Mouse (Mus musculus) c-Kit-positive CD71-negative TER-119-negative erythroid progenitor cells, embryonic 14.5 days (primary cell): ENCODE measurements around the gene Cox19.

ENCODE experiments used
- DNase-seq: peaks from one replicate; pipeline ENCODE4 v3.0.0-alpha.2; 2013; ENCODE audit warnings: low read depth

Gene Cox19

DNA sequence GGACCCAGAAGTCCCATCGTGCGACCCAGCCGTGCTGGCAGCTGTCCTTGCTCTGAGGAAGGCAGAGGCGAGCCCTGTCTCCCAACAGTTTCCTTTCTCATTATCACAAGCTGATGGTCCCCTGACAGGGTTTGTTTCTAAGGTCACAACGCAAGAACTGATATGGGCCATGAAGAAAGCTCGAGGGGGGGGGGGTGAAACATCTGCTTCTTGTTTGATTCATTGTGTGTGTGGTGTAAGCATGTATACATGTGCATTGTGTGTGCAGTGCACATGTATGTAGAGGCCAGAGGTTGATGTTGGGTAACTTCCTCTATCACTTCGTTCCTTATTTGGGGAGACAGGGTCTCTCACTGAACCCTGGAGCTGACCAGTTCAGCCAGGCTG is 23.6 kb downstream of the Cox19 start:
- no peak for DNase-seq

DNA sequence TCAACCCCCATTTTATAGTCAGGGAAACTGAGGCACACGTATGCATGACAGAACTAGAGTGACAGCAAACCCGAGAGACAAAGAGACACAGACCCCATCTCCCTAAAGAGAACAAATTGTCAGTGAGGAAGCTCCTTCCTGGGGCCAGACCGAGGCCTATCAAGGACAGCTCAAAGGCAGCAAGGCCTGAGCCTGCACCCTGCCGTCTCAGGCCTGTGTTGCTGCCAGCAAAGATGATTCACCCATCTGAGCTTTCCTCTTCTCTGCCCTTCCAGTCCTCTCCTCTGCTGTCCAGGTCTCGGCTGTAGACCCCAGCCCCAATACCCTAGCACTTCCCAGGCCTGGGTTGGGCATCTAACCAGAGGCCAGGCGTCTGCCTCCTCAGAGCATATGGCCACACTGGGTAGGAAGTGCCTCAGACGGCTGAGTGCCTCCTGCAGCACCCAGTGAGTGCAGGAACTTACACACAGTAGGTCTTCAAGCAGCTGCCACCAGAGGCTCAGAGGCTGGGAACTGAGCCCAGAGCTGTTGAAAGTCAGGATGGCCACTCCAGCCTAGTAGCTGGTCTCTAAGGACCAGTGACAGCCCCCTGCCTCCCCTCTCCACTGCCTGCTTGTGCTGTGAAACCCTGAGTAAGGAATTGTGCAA is 24.1 kb downstream of the Cox19 start:
- DNase-seq, result no peak

DNA sequence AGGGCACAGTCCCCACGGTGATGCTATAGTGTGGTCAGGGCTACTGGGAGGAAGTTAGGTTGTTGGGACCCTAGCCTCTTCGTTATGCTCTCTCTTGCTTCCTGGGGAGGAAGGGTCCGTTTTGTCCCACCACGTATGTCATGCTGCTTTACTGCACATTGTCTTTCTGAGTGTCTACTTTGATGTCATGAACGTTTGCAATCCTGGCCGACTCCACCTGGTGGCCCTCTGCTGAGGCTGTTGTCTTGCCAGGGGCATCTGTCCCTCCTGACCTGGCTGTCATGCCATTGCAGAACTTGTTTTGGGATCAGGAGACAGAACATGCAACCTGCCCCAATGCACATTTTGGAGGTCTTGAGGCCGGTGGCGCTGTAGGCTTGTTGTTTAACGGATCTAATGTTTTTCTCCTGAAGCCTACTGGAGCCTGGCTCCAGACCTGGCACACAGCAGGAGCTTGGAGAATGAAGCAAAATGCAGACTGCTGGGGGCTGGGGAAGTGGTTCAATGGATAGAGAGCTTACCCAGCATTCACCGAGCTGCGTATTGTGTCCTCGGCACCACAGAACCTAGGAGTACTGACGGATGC is 25.0 kb downstream of the Cox19 start:
- no peak for DNase-seq

DNA sequence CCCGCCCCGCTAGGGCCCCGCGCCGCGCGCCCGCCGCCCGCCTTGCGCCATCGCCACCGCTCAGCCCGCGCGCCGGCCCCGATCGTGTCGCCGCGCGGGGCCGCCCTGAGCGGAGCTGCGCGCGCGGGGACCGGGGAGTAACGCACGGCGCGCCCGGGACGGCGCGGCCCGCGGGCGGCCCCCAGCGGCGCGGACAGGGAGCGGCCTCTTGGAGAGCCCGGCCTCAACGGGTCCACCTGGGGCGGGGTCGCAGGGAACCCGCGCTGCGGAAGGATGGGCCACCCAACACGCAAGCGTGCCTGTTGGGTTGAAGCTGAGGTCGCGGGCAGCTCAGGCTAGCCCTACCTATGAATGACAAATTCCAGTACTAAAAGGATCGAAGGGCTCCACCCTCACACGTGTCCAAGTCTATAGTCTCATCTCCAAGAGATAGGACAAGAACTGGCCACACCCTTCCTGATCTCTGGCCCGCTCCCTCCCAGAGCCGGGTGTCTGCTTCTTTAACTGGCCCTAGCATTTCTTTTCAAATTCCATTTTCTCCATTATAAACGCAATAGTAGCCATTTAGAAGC is 25.7 kb downstream of the Cox19 start, which contains the start of gene Adap1:
Gene Adap1, minus strand, starts transcription at position 228 of the 572 bp plus-strand sequence.
- DNase-seq, result no peak

DNA sequence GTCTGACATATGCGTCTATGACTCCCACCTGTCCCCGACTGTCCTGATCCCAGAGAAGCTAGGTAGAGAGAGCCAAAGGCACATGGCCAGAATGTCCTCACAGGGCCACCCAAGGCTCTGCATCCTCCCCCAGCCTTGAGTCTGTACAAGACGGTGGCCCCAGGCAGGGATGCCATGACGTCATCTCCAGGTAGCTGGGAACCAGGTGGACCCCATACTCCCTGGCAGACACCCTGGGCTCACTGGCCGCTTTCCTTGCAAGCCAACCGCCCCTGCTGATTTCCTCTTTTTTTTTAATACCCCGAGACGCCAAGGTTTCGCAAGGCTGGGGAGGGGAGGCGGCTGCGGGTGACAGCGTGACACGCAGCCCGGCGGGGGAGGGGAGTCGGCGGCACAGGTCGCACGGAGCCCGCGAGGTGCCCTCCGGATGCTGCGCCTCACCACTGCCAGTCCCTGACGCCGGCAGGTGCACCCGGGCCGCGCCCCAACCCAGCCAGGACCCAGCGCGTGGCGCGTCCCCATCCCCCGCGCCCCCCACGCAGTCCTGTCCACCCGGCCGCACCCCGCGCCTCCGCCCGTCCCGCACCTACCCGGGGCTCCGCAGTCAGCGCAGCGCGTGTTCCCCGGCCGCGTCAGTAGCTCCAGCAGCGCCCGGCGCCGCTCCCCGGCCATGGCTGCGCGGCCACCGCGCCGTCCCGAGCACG is 26.4 kb downstream of the Cox19 start:
- DNase-seq, result no peak

DNA sequence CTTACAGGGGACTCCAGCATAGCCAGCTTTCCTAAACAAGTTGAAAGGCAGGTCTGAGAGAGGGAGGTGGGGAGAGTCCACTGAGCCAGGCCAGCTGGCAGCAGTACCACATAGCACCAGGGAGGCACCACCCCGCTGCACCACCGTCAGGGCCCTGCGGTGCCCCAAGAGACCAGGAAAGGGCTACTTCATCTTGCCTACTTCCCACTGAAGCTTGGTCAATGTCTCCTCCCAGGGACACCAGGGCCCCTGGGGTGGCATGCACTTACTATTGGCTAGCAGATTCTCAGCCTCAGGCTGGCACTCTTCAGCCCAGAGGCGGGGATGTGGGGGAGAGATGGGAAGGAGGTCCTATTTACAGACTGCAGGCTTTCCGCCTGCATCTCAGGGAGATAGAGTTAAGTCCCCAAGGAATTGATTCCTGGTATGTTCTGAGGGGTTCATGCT is 27.1 kb downstream of the Cox19 start:
- no peak for DNase-seq

DNA sequence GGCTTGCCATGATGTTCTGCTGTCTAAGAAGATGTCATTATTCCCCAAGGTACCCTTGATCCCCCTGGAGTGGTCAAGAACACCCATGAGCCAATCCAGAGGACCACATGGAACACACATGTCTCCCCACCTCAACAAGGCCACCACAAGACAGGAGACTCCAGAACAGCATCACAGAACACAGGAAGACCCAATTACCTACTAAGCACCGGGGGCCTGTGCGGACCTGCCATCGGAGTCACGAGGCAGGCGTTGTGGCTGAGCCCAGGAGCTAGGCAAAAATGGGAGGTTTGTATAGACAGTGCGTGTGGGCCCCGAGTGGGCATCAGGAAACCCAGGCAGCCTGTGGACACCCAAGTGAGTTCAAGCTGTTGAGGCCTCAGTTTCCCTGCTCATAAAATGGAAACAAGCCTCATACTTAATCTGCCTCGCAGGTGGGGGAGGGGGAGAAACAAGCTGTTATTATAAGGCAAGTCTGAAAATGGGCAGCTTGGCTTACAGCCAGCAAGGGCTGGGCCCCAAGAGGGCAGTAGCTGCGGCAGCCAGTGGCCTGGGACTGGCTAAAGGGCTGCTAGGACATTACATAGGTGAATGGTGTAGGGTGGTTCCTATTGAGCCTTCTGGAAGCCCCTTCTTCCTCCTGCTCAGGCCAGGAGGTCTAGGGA is 27.8 kb downstream of the Cox19 start:
- no peak for DNase-seq

DNA sequence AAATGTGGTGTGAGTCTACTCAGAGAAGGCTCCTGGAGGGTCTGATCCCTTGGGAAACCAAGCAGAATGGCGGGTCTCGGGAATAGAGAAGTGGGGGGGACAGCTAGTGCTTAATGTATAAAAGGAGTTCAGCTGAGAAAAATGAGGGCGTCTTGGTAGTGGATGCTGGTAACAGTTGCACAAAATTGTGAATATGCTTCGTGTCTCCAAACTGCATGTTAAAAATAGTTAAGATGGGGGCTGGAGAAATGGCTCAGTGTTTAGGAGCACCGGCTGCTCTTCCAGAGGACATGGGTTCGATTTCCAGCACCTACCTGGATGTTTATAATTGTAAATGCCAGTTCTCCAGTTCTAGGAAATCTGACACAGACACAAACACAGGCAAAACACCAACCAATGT is 29.9 kb downstream of the Cox19 start:
- no peak for DNase-seq

DNA sequence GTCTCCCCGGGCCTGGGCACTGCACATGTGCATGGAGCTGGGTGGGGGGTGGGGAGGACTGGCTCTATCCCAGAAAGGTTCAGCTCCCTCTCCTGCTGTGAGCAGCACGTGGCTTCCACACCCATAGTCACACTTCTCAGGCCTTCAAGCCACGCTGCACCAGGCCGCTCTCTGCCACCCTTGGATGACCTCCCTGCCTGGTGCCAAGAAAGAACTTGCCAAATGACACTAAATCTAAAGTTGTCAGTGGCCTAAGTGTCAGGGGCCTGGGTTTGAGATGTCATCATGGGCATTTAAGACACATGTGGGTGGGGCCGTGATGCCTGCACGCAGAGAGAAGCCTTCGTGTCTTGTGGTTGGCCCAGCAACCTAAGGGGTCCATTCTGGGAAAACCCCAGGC is 30.8 kb downstream of the Cox19 start:
- no peak for DNase-seq

DNA sequence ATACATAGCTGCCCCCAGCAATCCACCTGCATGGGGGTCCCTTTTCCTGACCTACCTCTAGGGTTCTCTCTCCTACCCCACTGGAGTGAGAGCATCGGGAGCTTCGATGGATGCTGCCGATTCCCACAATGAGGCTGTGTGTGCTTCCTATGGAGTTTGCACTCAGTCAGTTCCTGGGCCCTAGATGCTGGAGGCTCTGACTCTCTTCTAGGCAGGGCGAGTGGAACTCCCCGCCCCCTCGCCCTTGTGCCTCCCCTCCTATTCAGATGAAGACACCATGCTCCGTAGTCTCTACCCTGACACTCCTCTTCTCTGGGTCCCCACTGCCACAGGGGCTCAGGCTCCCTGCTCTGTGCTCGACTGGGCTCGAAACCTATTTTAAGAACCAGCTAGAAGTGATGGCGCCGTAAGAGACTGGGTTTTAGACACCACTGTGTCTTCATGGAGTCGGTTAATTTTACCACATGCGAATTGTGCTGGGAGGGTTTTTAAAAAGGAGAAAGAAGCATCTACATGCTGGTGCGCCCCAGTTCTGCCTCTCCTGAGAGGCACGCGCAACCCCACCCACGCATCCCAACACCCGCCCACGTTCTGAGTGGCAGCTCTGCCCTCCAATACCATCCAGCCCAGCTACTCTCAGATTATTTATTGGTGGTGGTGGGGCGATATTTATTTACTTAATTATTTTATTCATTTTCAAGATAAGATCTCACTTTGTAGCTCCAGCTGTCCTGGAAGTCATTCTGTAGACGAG is 33.3 kb downstream of the Cox19 start:
- no peak for DNase-seq

DNA sequence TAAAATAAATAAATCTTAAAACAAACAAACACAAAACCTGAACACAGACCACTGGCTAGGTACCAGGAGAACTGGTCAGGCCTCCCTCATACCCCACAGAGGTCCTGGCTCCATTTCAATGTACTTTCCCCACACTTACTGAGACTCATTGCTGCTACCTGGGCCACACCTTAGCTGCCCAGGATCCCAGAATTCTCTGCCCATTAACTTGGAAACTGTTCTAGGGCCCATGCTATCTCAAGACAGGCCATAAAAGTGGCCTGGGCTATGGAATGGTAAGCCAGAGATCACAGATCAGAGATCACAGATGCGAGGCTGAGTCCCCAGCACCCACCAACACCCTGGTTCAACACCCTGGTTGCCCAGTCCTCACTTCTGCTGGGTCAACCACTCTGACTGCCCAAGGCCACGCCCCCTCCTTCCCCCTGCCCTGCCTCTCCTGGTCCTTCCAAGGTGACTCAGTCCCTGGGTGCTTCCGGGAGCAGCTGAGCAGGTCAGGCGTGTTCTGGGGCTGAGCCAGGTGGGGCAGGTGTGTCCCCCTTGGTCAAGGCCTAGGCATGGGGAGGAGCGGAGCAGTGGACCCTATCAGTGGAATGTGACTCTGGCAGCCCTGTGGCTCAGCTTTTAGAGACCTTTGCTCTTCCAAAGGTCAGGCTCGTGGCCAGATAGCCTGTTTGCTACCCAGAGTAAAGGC is 34.1 kb downstream of the Cox19 start:
- DNase-seq, result no peak

DNA sequence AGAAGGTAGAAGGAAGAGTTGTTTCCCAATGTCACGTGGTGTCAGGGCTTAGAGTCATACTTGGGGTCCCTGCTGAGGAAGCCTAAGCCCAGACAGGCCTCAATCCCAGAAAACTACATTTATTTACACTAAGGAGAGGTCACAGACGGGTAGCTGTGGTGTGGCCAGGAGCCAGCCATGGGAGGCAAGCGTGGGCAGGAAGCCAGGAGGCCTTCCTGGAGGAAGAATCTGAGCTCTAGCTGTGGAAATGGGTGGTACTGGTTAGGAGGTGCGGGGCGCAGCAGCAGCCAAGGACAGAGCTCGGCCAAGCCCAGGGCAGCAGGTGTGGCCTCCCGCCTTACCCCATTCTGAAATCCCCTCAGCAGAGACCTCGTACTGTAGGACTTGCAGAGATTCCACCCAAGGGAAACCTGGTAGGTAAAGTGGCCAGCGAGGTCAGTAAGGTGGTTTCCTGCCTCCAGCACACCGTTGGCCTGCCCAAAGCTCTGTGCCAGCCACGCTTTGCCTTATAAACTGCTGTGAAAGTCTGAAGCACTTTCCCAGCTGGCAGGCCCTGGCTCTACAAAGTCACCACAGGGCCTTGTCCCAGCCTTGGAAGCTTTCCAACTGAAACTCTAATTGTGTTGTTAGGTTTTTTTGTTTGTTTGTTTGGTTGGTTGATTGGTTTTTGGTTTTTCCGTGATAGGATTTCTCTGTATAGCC is 36.1 kb downstream of the Cox19 start:
- no peak for DNase-seq

DNA sequence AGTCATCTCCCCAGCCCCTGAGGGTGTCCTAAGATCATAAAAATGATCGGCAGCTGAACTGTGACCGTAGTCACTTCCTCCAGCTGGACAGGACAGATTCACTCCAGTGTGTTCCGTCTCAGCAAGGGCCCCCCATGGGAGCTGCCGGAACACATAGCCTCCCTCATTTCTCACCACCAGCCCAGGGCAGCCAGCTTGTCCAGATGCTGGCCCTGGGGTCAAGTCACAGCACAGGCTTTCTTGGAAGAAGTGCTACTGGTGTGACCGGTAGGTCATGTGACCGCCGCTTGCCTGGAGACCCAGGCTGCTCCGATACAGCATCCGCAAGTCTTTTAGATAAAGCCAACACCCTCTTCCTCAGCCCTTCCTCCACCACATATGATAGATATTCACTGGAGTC is 37.7 kb downstream of the Cox19 start:
- DNase-seq, result no peak

DNA sequence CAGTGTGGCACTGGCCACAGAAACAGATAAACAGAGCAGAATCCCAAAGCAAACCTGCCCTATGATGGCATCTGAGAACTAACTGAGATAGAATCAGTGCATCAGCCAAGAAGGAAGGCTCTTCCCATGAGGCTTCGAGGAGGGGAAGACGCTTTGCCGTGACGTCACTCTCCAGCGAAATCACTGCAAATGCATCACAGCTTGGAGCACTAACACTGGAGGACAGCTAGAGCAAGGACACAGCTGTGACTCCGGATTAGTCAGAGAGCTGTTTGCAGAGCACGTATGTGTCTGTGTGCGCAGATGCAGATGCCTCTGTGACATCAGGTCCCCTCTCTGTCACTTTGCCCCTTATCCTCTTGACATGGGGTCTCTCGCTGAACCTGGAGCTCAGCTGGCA is 39.4 kb downstream of the Cox19 start:
- DNase-seq, result no peak

DNA sequence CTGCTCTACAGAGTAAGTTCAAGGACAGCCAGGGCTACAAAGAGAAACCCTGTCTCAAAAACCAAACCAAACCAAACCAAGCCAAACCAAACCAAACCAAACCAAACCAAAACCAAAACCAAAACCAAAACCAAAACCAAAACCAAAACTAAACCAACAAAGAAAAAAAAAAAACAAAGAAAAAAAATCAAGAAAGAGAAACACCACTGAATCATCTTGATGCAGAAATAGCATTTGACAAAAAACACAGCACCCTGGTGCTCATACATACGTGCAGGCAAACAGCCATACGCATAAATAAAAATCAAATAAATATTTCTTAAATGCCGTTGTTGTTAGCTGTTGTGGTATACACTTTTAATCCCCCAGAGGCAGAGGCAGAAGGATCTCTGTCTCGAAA is 40.7 kb downstream of the Cox19 start:
- no peak for DNase-seq

DNA sequence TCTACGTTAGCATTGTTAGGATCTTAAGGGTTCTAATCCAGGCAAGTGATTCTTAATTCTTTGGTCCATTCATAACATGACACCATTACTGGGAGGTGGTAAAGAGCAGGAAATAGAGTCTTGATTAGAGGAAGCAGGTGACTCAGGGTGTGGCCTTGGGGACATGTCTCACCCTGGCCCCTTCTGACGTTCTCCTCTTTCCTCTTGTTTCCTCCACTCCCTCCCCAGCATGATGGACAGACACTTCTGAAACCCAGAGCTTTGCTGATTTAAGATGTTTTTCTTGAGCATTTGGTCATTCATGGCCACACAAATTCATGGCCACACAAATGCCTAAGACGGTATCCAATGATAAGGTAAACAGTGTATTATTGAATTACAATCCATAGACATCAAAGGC is 41.3 kb downstream of the Cox19 start:
- no peak for DNase-seq

DNA sequence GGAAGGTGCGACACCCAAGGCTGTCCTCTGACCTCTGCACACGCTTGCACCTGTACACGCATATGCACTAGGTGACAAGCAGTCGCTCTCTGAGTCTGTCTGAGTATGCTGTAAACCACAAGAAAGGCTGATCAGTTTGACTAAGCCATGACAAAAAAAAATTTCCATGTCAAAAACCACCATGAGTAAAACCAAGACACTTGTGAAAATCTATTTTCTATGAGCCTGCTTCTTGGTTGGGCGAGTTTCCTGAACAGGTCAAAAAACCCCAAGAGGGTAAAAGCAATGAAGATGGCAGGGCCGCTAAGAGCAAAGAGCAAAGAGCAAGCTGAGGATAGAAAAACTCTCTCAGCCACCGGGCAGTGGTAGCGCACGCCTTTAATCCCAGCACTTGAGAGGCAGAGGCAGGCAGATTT is 47.6 kb downstream of the Cox19 start:
- no peak for DNase-seq

DNA sequence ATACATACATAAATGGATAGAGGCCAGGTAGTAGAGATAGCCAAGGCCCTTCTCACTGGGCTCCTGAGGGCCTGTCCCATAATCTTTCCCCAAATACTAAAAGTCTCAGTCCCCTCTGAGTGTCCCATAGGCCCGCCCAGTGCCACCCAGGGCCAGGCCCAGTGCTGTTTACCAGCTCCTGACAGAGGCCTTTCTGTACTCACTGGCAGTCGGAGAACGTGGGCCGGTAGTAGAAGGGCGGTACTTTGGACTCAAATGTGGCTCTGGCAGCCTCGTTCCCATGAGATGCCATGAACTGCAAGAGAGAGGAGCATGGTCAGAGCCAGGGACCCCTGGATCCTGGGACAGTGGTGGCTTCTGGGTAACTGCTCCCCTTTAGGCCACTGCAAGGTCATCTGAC is 49.1 kb downstream of the Cox19 start:
- DNase-seq, result no peak

DNA sequence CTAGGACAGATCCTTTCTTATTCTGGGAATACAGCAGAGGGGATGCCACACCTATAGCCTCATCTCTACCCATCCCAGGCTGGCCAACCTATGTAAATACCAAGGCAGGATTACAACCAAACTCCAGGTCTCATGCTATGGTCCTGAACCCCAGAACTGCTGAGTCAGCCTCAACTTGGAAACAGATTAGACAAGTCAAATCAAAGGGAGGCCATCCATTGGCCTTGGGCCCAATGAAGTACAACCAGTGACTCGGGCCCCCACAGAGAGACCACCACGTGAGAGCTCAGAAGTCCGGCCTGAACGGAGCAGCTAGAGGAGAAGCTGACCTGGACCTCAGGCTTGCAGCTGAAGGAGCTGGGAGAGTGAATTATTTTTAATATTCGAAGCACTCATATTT is 53.5 kb downstream of the Cox19 start:
- no peak for DNase-seq

DNA sequence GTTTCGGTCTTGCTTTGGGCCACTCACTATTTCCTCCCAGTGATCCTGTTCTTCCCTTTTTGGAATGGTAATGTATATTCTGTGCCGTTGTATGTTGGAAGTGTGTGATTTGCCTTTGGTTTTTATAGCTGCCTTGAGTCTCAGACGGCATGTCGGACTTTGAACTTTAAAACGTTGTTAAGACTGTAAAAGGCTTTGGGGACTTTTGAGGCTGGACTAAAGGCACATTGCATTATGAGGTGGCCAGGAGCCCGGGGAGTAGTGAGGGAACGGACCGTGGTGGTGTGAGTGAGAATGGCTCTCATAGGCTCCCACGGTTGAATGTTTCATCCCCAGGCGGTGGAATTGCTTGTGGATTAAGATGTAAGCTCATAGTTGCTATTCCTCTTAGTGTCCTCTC is 54.1 kb downstream of the Cox19 start:
- no peak for DNase-seq

DNA sequence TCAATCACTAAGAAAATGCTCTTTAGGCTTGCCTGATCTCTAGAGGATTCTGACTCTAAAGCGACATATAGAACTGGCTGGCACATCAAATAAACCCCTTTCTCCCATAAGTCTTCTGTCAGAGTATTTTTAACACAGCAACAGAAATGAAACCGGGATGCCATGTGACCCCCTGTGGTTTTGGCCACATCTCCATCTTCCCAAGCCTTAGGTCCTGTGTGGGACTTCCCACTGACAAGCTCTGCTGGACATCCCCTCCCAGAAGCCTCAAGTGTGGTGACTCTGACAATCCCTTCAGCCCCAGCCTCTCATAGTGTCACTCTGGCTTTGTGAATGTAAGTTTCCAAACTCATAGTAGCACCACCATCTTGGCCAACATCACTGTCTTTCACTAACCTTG is 57.1 kb downstream of the Cox19 start:
- no peak for DNase-seq
